Mouse (Mus musculus) heart, embryonic 16.5 days (tissue): Measurements from ENCODE around the gene Cx3cr1. TPM values are rescaled to one million over a fixed set of nuclear protein-coding genes. Genes with fewer than 3 reads are reported as not detected.

ENCODE experiments used
- ATAC-seq: fragments of 200-750 bp; cut with Nextera tagmentation; replicated peaks from 2 replicates; pipeline ENCODE4 v1.8.0; 2017; ENCODE audit warnings: moderate number of reproducible peaks; ENCODE audit not compliant: insufficient read depth, low FRiP score; ENCODE audit errors: extremely low read depth
- H3K27ac ChIP-seq: fragments of 300-500 bp; sonication (generic); 2 replicates; pipeline ENCODE4 v1.5.1; 2014; ENCODE audit warnings: mild to moderate bottlenecking, low read length, control low read depth, moderate library complexity
- H3K27me3 ChIP-seq: fragments of 300-500 bp; sonication (generic); 2 replicates; pipeline ENCODE4 v1.6.1; 2014; ENCODE audit warnings: low read length, mixed read lengths; ENCODE audit not compliant: control insufficient read depth, insufficient read depth
- H3K36me3 ChIP-seq: fragments of 300-500 bp; sonication (generic); 2 replicates; pipeline ENCODE4 v1.6.1; 2014; ENCODE audit not compliant: control insufficient read depth, insufficient read depth
- H3K4me1 ChIP-seq: fragments of 300-500 bp; sonication (generic); 2 replicates; pipeline ENCODE4 v1.6.1; 2014; ENCODE audit warnings: low read length, mixed read lengths; ENCODE audit not compliant: control insufficient read depth, insufficient read depth
- H3K4me2 ChIP-seq: fragments of 300-500 bp; sonication (generic); 2 replicates; pipeline ENCODE4 v1.6.1; 2014; ENCODE audit warnings: low read depth, mild to moderate bottlenecking, control low read depth, low read length
- H3K4me3 ChIP-seq: fragments of 300-500 bp; sonication (generic); 2 replicates; pipeline ENCODE4 v1.5.1; 2014; ENCODE audit warnings: mild to moderate bottlenecking, control low read depth, low read length
- H3K9ac ChIP-seq: fragments of 300-500 bp; sonication (generic); 2 replicates; pipeline ENCODE4 v1.6.1; 2014; ENCODE audit warnings: low read length, control low read depth
- H3K9me3 ChIP-seq: fragments of 300-500 bp; sonication (generic); replicated peaks from 2 replicates; pipeline ENCODE4 v1.6.1; 2016; ENCODE audit warnings: low read length; ENCODE audit not compliant: control insufficient read depth
- WGBS: fragments of 180-500 bp; shearing (Covaris S2); extraction: QIAGEN DNeasy Blood & Tissue Kit; methylation state at CpG from one replicate; pipeline ENCODE4 v1.1.7; 2014; 5-methylcytosine and 5-hydroxymethylcytosine counted together
- polyA plus RNA-seq: library from polyadenylated mRNA; unstranded; fragments of >200 nt; fragmentation: Nextera tagmentation; extraction: Ambion mirVana; gene quantifications from 2 replicates; pipeline ENCODE4 v1.2.1, GENCODE M21; 2015

Cx3cr1 gene
- polyA plus RNA-seq, 1 experiment from 2014 or later, result 6.1 TPM

- 73% methylated on average over 10 of the region's 10 CpGs for WGBS
- Histone ChIP-seq H3K9me3 (0 out of 2 replicates have a peak, but pooled peaks cover 2% of the 10 kb centered on the region), H3K36me3 (no peaks in the 10 kb centered on the region), H3K4me2 (no peak overlapping the region), H3K27me3 (no peaks in the 10 kb centered on the region), H3K4me1 (no peaks in the 10 kb centered on the region), H3K27ac (no peak overlapping the region), H3K9ac (no peak overlapping the region), H3K4me3 (no peak overlapping the region)
- no peak for ATAC-seq
These were observed 217.2 kb downstream of the Cx3cr1 start for GRCm38 (mm10) chr9:119852347-119853030.

Other genes with a start within 250 kb of the Cx3cr1 start
- 0.05 TPM in 1 of 2 replicates, not detected in the other for gene Scn11a, start 244.4 kb downstream of the Cx3cr1 start, polyA plus RNA-seq
- 36.1 and 37.3 TPM in 2 replicates for gene Wdr48, start 175.0 kb downstream of the Cx3cr1 start, polyA plus RNA-seq
- gene Gorasp1, start 132.3 kb downstream of the Cx3cr1 start, polyA plus RNA-seq, result 22.4 and 23.1 TPM in 2 replicates
- 0.37 and 0.39 TPM in 2 replicates for gene Ttc21a, start 132.3 kb downstream of the Cx3cr1 start, polyA plus RNA-seq
- 6.5 and 9.4 TPM in 2 replicates for gene Csrnp1, start 85.2 kb downstream of the Cx3cr1 start, polyA plus RNA-seq
- 54.9 and 56.1 TPM in 2 replicates for gene Xirp1, start 46.3 kb downstream of the Cx3cr1 start, polyA plus RNA-seq
- 1.2 and 4.4 TPM in 2 replicates for gene Ccr8, start 22.2 kb upstream of the Cx3cr1 start, polyA plus RNA-seq
- 21.9 and 23.0 TPM in 2 replicates for gene Slc25a38, start 40.5 kb upstream of the Cx3cr1 start, polyA plus RNA-seq
- gene Rpsa, start 57.8 kb upstream of the Cx3cr1 start, polyA plus RNA-seq, result 839 and 856 TPM in 2 replicates
- gene Mobp, start 79.8 kb upstream of the Cx3cr1 start, polyA plus RNA-seq, result 0.07 TPM in 1 of 2 replicates, not detected in the other
- gene Myrip, start 231.6 kb upstream of the Cx3cr1 start, polyA plus RNA-seq, result 0.17 and 0.24 TPM in 2 replicates